Mouse (Mus musculus): ENCODE data around the gene Swap70.

- no peak for TF ChIP-seq CTCF (conservative IDR thresholded peaks at IDR 0.05; ENCODE audit: low read length)
- TF ChIP-seq POU5F1 (IDR thresholded peaks at IDR 0.05; ENCODE audit: borderline replicate concordance, low read length) = no peak
- TF ChIP-seq NANOG (IDR thresholded peaks at IDR 0.05; ENCODE audit: borderline replicate concordance, low read length) = no peak
These were observed 36.9 kb upstream of the Swap70 start for GRCm38 (mm10) chr7:110184608-110185007.
